Mouse (Mus musculus) right cerebral cortex, postnatal 14 days (tissue): ENCODE measurements around the gene Mup14.
"Not testable (repeated sequence)": the region's sequence is repeated elsewhere in the genome, so short reads cannot be mapped to it uniquely, and the experiment has no call there.

Experiments used
- DNase-seq: peaks from one replicate; pipeline ENCODE4 v3.0.0; 2022

The Mup14 gene

GRCm38 (mm10) chr4:61303900-61304299, at the start of gene Mup14:
Gene Mup14 (minus strand): TSS chr4:61304000.
- DNase-seq, result not testable (repeated sequence)

- DNase-seq, result not testable (repeated sequence)
These were observed 34.3 kb upstream of the Mup14 start for GRCm38 (mm10) chr4:61338108-61338507.
